Comparison of ENCODE assay signal across 20 mouse cellular contexts in the genomic region with DNA sequence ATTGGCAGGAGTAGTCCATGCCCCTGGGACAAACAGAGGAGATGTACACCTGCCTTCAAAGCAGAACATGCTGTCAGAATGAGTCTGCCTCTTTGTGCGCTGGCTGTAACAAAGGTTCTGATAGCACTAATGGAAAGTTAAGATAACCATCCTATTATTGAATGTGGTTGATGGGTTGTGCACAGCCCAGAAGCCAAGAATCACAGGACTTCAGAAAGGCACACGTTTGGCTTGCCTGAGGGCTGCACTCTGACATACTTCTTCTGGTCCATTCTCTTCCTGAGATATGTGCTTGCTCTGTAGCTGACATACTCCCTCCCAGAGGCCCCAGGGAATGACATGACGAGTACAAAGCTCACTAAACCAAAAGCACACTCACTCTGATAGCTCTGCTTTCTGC. TPM values are rescaled to one million over a fixed set of nuclear protein-coding genes. Genes with fewer than 3 reads are reported as not detected.
DNase-seq lines count a peak whose midpoint lies in the region; ATAC-seq lines count a peak whose summit lies in the region.
"Had no signal": no experiment of that assay in that cellular context is flagged by ENCODE, and none has a peak within 500 bp of the region (broad histone marks: within the 10 kb centered on the region; RNA-seq: fewer than 3 reads in every experiment).

No protein-coding gene starts in this region.

- H3K4me1 ChIP-seq in midbrain, embryonic 11.5 days (ENCODE audit: control insufficient read depth, insufficient read depth, low read length), result no peaks in the 10 kb centered on the region
- 0 out of 2 replicates have a peak, but pooled peaks cover 3% of the 10 kb centered on the region for H3K4me1 ChIP-seq in midbrain, embryonic 10.5 days
- peaks cover 16% of the 10 kb centered on the region for H3K4me1 ChIP-seq in brown adipose tissue, adult 24 weeks (ENCODE audit: control insufficient read depth, insufficient read depth, insufficient read length, low read length)
- H3K4me1 ChIP-seq: embryonic facial prominence, embryonic 10.5 days; embryonic facial prominence, embryonic 12.5 days had no signal

- H3K9ac ChIP-seq in midbrain, embryonic 11.5 days (ENCODE audit: low read length), result no peak overlapping the region
- H3K9ac ChIP-seq: embryonic facial prominence, embryonic 12.5 days had no signal

- H3K27ac ChIP-seq in midbrain, embryonic 11.5 days (ENCODE audit: low read depth, low read length), result no peak overlapping the region
- H3K27ac ChIP-seq in midbrain, embryonic 10.5 days (replicated peaks), result no peak overlapping the region
- H3K27ac ChIP-seq in brown adipose tissue, adult 24 weeks (replicated peaks; ENCODE audit: low read depth, low read length), result peak overlapping the region; percentile 67
- H3K27ac ChIP-seq: embryonic facial prominence, embryonic 10.5 days; embryonic facial prominence, embryonic 12.5 days had no signal

- peak; percentile 88 for DNase-seq in heart, adult 11 months
- no peak for DNase-seq in heart, adult 9 months (ENCODE audit: low spot score in 2 of 2)
- peak; percentile 31 for DNase-seq in midbrain, embryonic 11.5 days (ENCODE audit: low spot score, missing footprints)
- DNase-seq in midbrain, embryonic 10.5 days (ENCODE audit: low spot score), result no peak
- peak; percentile 88 for DNase-seq in retina, postnatal 1 day
- DNase-seq in ovary, adult 18-20 months (ENCODE audit: low spot score), result no peak
- no peak for DNase-seq in lung, adult 18-20 months
- DNase-seq: adrenal gland, adult 2 months; adrenal gland, postnatal 10 days; adrenal gland, postnatal 25 days; cerebellum, adult 11-12 months; cerebellum, adult 2 months; cerebellum, adult 9-10 months; cerebellum, postnatal 10 days; cerebellum, postnatal 25 days had no signal

- no peak overlapping the region for H3K4me2 ChIP-seq in midbrain, embryonic 11.5 days
- H3K4me2 ChIP-seq: embryonic facial prominence, embryonic 12.5 days had no signal

- ATAC-seq in midbrain, embryonic 11.5 days (ENCODE audit: low FRiP score), result no peak
- ATAC-seq: forebrain, embryonic 14.5 days; forebrain, embryonic 16.5 days had no signal

- H3K9me3 ChIP-seq in midbrain, embryonic 11.5 days (ENCODE audit: control insufficient read depth, low read length), result no peaks in the 10 kb centered on the region
- no peaks in the 10 kb centered on the region for H3K9me3 ChIP-seq in midbrain, embryonic 10.5 days (replicated peaks)
- H3K9me3 ChIP-seq: embryonic facial prominence, embryonic 10.5 days; embryonic facial prominence, embryonic 12.5 days had no signal

- H3K27me3 ChIP-seq in midbrain, embryonic 11.5 days (ENCODE audit: control insufficient read depth, insufficient read depth, low read length), result no peaks in the 10 kb centered on the region
- no peaks in the 10 kb centered on the region for H3K27me3 ChIP-seq in midbrain, embryonic 10.5 days (ENCODE audit: low read depth, poor library complexity, severe bottlenecking)
- H3K27me3 ChIP-seq: embryonic facial prominence, embryonic 12.5 days had no signal

- H3K4me3 ChIP-seq in midbrain, embryonic 11.5 days (ENCODE audit: low read depth, low read length), result no peak overlapping the region
- H3K4me3 ChIP-seq in midbrain, embryonic 10.5 days, result no peak overlapping the region
- no peak overlapping the region for H3K4me3 ChIP-seq in brown adipose tissue, adult 24 weeks (ENCODE audit: insufficient read depth, low read depth, low read length)
- H3K4me3 ChIP-seq: embryonic facial prominence, embryonic 10.5 days; embryonic facial prominence, embryonic 12.5 days had no signal

- H3K36me3 ChIP-seq in midbrain, embryonic 11.5 days (ENCODE audit: control insufficient read depth, insufficient read depth, low read length), result no peaks in the 10 kb centered on the region
- no peaks in the 10 kb centered on the region for H3K36me3 ChIP-seq in midbrain, embryonic 10.5 days
- H3K36me3 ChIP-seq: embryonic facial prominence, embryonic 10.5 days; embryonic facial prominence, embryonic 12.5 days had no signal

- 76% methylated on average over 3 of the region's 3 CpGs for WGBS in midbrain, embryonic 11.5 days
- 85% methylated on average over 3 of the region's 3 CpGs for WGBS in midbrain, embryonic 10.5 days

RNA-seq across cellular contexts. Expression of a gene that starts 50.1 kb away (rescaled TPM):
- polyA plus RNA-seq in midbrain, embryonic 11.5 days (2014; fragmentation: Nextera tagmentation; extraction: Ambion mirVana), result 0.08 and 0.11 TPM in 2 replicates
- polyA plus RNA-seq in midbrain, embryonic 10.5 days (2016; fragmentation: Nextera tagmentation; extraction: Ambion mirVana), result 0.10 and 0.11 TPM in 2 replicates
- 4.0 and 6.2 TPM in 2 replicates for polyA plus RNA-seq in brown adipose tissue, adult 24 weeks (2012; ENCODE audit: insufficient read depth, insufficient read length, missing spikeins)

Comparison
In these comparisons a context has a peak if more than half of its experiments do, and no peak if none do; other contexts are left out.
1. DNase-seq: peak in heart, adult 11 months (single experiment), midbrain, embryonic 11.5 days (single experiment) and retina, postnatal 1 day (single experiment); none in heart, adult 9 months (0 of 2), midbrain, embryonic 10.5 days (single experiment), ovary, adult 18-20 months (single experiment) and lung, adult 18-20 months (0 of 2).